In the genomic region with DNA sequence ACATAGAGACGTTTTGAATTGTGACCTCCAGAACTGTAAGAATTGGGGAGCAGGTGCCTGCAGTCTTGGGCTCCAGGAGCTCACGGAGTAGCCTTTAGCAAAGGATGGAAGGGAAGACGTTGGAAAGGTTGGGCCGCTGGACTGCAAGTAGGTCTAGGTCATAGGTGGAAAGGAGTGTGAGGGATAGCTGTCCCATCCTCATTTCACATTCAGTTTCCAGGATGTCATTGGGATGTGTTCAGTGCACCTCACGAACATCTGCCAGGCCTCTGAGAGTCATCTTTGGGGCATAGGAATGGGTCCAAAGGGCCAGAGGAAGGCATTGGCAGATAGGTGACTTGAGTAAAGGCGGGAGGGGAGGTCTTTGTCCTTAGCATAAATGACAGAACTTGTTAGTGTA, we compare ENCODE assay signal across 23 mouse cellular contexts. TPM values are rescaled to one million over a fixed set of nuclear protein-coding genes. Genes with fewer than 3 reads are reported as not detected.
DNase-seq lines count a peak whose midpoint lies in the region; ATAC-seq and TF ChIP-seq lines count a peak whose summit lies in the region.
"Had no signal": no experiment of that assay in that cellular context is flagged by ENCODE, and none has a peak within 500 bp of the region (broad histone marks: within the 10 kb centered on the region; RNA-seq: fewer than 3 reads in every experiment).

No protein-coding gene starts in this region.

- H3K27ac ChIP-seq in heart, embryonic 10.5 days = no peak overlapping the region
- H3K27ac ChIP-seq in liver, postnatal 0 days (ENCODE audit: low read depth) = peak overlapping the region; percentile 82
- no peak overlapping the region for H3K27ac ChIP-seq in liver, embryonic 11.5 days (ENCODE audit: low read depth, low read length)
- peak overlapping the region; percentile 87 for H3K27ac ChIP-seq in brown adipose tissue, adult 24 weeks (replicated peaks; ENCODE audit: low read depth, low read length)
- peak overlapping the region; percentile 73; the same call in 1 of the 2 replicates for H3K27ac ChIP-seq in stomach, embryonic 15.5 days
- H3K27ac ChIP-seq: forebrain, embryonic 15.5 days; hindbrain, embryonic 13.5 days; liver, embryonic 14.5 days; midbrain, embryonic 15.5 days had no signal

- no peak overlapping the region for H3K4me2 ChIP-seq in liver, postnatal 0 days (ENCODE audit: low read depth, low read length)
- no peak overlapping the region for H3K4me2 ChIP-seq in liver, embryonic 11.5 days
- no peak overlapping the region for H3K4me2 ChIP-seq in stomach, embryonic 15.5 days
- H3K4me2 ChIP-seq: forebrain, embryonic 15.5 days; heart, embryonic 11.5 days; hindbrain, embryonic 13.5 days; midbrain, embryonic 15.5 days had no signal

- WGBS in heart, embryonic 10.5 days = 84% methylated on average over 6 of the region's 6 CpGs
- WGBS in liver, postnatal 0 days (ENCODE audit: insufficient replicate concordance) = 78% methylated on average over 6 of the region's 6 CpGs
- 85% methylated on average over 6 of the region's 6 CpGs for WGBS in liver, embryonic 11.5 days
- 79% methylated on average over 6 of the region's 6 CpGs for WGBS in stomach, embryonic 15.5 days

- no peaks in the 10 kb centered on the region for H3K9me3 ChIP-seq in heart, embryonic 10.5 days
- no peaks in the 10 kb centered on the region for H3K9me3 ChIP-seq in liver, postnatal 0 days (ENCODE audit: low read length)
- no peaks in the 10 kb centered on the region for H3K9me3 ChIP-seq in liver, embryonic 11.5 days (ENCODE audit: control insufficient read depth, low read length)
- H3K9me3 ChIP-seq in stomach, embryonic 15.5 days = no peaks in the 10 kb centered on the region
- H3K9me3 ChIP-seq: forebrain, embryonic 15.5 days; hindbrain, embryonic 13.5 days; midbrain, embryonic 15.5 days had no signal

- no peak for TF ChIP-seq CTCF in liver, postnatal 0 days (IDR thresholded peaks at IDR 0.05; ENCODE audit: low read depth)

- DNase-seq in heart, adult 11 months = peak; percentile 72
- DNase-seq in heart, embryonic 10.5 days (ENCODE audit: low spot score) = no peak
- DNase-seq in liver, postnatal 0 days = no peak
- no peak for DNase-seq in liver, embryonic 11.5 days (ENCODE audit: low spot score)
- DNase-seq in adrenal gland, adult 8-10 months = no peak
- DNase-seq: cerebellum, postnatal 10 days; embryo, embryonic 11 days; kidney, adult 18-20 months; kidney, postnatal 36 days; left cerebral cortex, postnatal 4 days; right cerebral cortex, postnatal 25 days; thymus, postnatal 25 days had no signal

- H3K4me3 ChIP-seq in heart, embryonic 10.5 days = no peak overlapping the region
- H3K4me3 ChIP-seq in liver, postnatal 0 days (ENCODE audit: low read depth, low read length) = no peak overlapping the region
- H3K4me3 ChIP-seq in liver, embryonic 11.5 days (ENCODE audit: low read depth, low read length) = no peak overlapping the region
- H3K4me3 ChIP-seq in brown adipose tissue, adult 24 weeks (ENCODE audit: insufficient read depth, low read depth, low read length) = no peak overlapping the region
- no peak overlapping the region for H3K4me3 ChIP-seq in stomach, embryonic 15.5 days (replicated peaks)
- H3K4me3 ChIP-seq: forebrain, embryonic 15.5 days; hindbrain, embryonic 13.5 days; midbrain, embryonic 15.5 days had no signal

- H3K9ac ChIP-seq in liver, postnatal 0 days (replicated peaks) = no peak overlapping the region
- H3K9ac ChIP-seq in liver, embryonic 11.5 days (ENCODE audit: low read depth, low read length) = no peak overlapping the region
- no peak overlapping the region for H3K9ac ChIP-seq in stomach, embryonic 15.5 days
- H3K9ac ChIP-seq: forebrain, embryonic 15.5 days; hindbrain, embryonic 13.5 days; liver, embryonic 14.5 days; midbrain, embryonic 15.5 days had no signal

- ATAC-seq in liver, postnatal 0 days = no peak
- no peak for ATAC-seq in liver, embryonic 11.5 days (replicated peaks; ENCODE audit: low FRiP score)
- ATAC-seq in stomach, embryonic 15.5 days (ENCODE audit: insufficient read depth, low FRiP score, low read depth) = no peak
- ATAC-seq in cerebellum, adult (ENCODE audit: insufficient number of reproducible peaks, low FRiP score, low TSS enrichment) = no peak
- ATAC-seq: forebrain, embryonic 15.5 days; midbrain, embryonic 15.5 days had no signal

- H3K36me3 ChIP-seq in heart, embryonic 10.5 days = no peaks in the 10 kb centered on the region
- no peaks in the 10 kb centered on the region for H3K36me3 ChIP-seq in liver, postnatal 0 days (replicated peaks; ENCODE audit: insufficient read depth, low read length)
- no peaks in the 10 kb centered on the region for H3K36me3 ChIP-seq in liver, embryonic 11.5 days (ENCODE audit: control insufficient read depth, insufficient read depth, low read length)
- no peaks in the 10 kb centered on the region for H3K36me3 ChIP-seq in stomach, embryonic 15.5 days
- H3K36me3 ChIP-seq: forebrain, embryonic 15.5 days; hindbrain, embryonic 13.5 days; midbrain, embryonic 15.5 days had no signal

- H3K27me3 ChIP-seq in heart, embryonic 10.5 days (ENCODE audit: insufficient read depth, poor library complexity, severe bottlenecking) = no peaks in the 10 kb centered on the region
- H3K27me3 ChIP-seq in liver, postnatal 0 days (ENCODE audit: insufficient read depth, low read length) = no peaks in the 10 kb centered on the region
- H3K27me3 ChIP-seq in liver, embryonic 11.5 days (replicated peaks; ENCODE audit: control insufficient read depth, insufficient read depth, low read length) = no peaks in the 10 kb centered on the region
- H3K27me3 ChIP-seq in stomach, embryonic 15.5 days (replicated peaks) = no peaks in the 10 kb centered on the region
- H3K27me3 ChIP-seq: forebrain, embryonic 15.5 days; hindbrain, embryonic 13.5 days; midbrain, embryonic 15.5 days had no signal

- TF ChIP-seq EP300 in liver, postnatal 0 days (IDR thresholded peaks at IDR 0.05; ENCODE audit: low read depth) = no peak

- 0 out of 2 replicates have a peak, but pooled peaks cover 8% of the 10 kb centered on the region for H3K4me1 ChIP-seq in heart, embryonic 10.5 days
- peaks cover 44% of the 10 kb centered on the region for H3K4me1 ChIP-seq in liver, postnatal 0 days (ENCODE audit: insufficient read depth)
- no peaks in the 10 kb centered on the region; the same call in 1 of the 2 replicates for H3K4me1 ChIP-seq in liver, embryonic 11.5 days (replicated peaks; ENCODE audit: control insufficient read depth, insufficient read depth, low read length)
- peaks cover 30% of the 10 kb centered on the region for H3K4me1 ChIP-seq in brown adipose tissue, adult 24 weeks (ENCODE audit: control insufficient read depth, insufficient read depth, insufficient read length, low read length)
- H3K4me1 ChIP-seq in stomach, embryonic 15.5 days = peaks cover 15% of the 10 kb centered on the region; the same call in 1 of the 2 replicates
- H3K4me1 ChIP-seq: midbrain, embryonic 15.5 days had no signal

RNA-seq across cellular contexts. Expression of a gene that starts 19.7 kb away (rescaled TPM):
- polyA plus RNA-seq in heart, embryonic 10.5 days (2016; fragmentation: Nextera tagmentation; extraction: Ambion mirVana) = 0.32 and 0.36 TPM in 2 replicates
- polyA plus RNA-seq in liver, postnatal 0 days (2015; fragmentation: Nextera tagmentation; extraction: Ambion mirVana) = not detected in 2 replicates
- polyA plus RNA-seq in liver, embryonic 11.5 days (2014; fragmentation: Nextera tagmentation; extraction: Ambion mirVana) = 0.38 TPM in 1 of 2 replicates, not detected in the other
- not detected in 2 replicates for polyA plus RNA-seq in brown adipose tissue, adult 24 weeks (2012; ENCODE audit: insufficient read depth, insufficient read length, missing spikeins)
- 0.36 and 0.42 TPM in 2 replicates for polyA plus RNA-seq in stomach, embryonic 15.5 days (2015; fragmentation: Nextera tagmentation; extraction: Ambion mirVana)
- total RNA-seq in adrenal gland, adult 8-10 months (2022) = not detected
- total RNA-seq: gastrocnemius, adult 8-10 months; layer of hippocampus, postnatal 14 days; left cerebral cortex, postnatal 4 days had no signal
- polyA plus RNA-seq: heart, embryonic 11.5 days; liver, embryonic 14.5 days; neural tube, embryonic 11.5 days had no signal

RNA-seq across cellular contexts. Expression of a gene that starts 33.9 kb away (rescaled TPM):
- polyA plus RNA-seq in heart, embryonic 10.5 days (2016; fragmentation: Nextera tagmentation; extraction: Ambion mirVana) = 3.3 and 4.7 TPM in 2 replicates
- 5.2 and 5.5 TPM in 2 replicates for polyA plus RNA-seq in liver, postnatal 0 days (2015; fragmentation: Nextera tagmentation; extraction: Ambion mirVana)
- polyA plus RNA-seq in liver, embryonic 11.5 days (2014; fragmentation: Nextera tagmentation; extraction: Ambion mirVana) = 2.3 and 2.5 TPM in 2 replicates
- 1,111 and 1,189 TPM in 2 replicates for polyA plus RNA-seq in brown adipose tissue, adult 24 weeks (2012; ENCODE audit: insufficient read depth, insufficient read length, missing spikeins)
- polyA plus RNA-seq in stomach, embryonic 15.5 days (2015; fragmentation: Nextera tagmentation; extraction: Ambion mirVana) = 8.3 and 8.4 TPM in 2 replicates
- total RNA-seq in adrenal gland, adult 8-10 months (2022) = 100 to 1,000 TPM; 157 to 290 (median 256) TPM

RNA-seq across cellular contexts. Expression of a gene that starts 45.0 kb away (rescaled TPM):
- polyA plus RNA-seq in heart, embryonic 10.5 days (2016; fragmentation: Nextera tagmentation; extraction: Ambion mirVana) = 1.3 and 1.6 TPM in 2 replicates
- polyA plus RNA-seq in liver, postnatal 0 days (2015; fragmentation: Nextera tagmentation; extraction: Ambion mirVana) = 24.3 and 27.3 TPM in 2 replicates
- polyA plus RNA-seq in liver, embryonic 11.5 days (2014; fragmentation: Nextera tagmentation; extraction: Ambion mirVana) = 2.3 and 3.6 TPM in 2 replicates
- 4.3 and 8.3 TPM in 2 replicates for polyA plus RNA-seq in brown adipose tissue, adult 24 weeks (2012; ENCODE audit: insufficient read depth, insufficient read length, missing spikeins)
- 32.4 and 54.7 TPM in 2 replicates for polyA plus RNA-seq in stomach, embryonic 15.5 days (2015; fragmentation: Nextera tagmentation; extraction: Ambion mirVana)
- 10 to 100 TPM in 3 of 4 experiments, 1 to 10 TPM in 1; 8.5 to 24.4 (median 17.2) TPM for total RNA-seq in adrenal gland, adult 8-10 months (2022)

Comparison
In these comparisons a context has a peak if more than half of its experiments do, and no peak if none do; other contexts are left out.
1. H3K27ac ChIP-seq: peak in liver, postnatal 0 days (single experiment), brown adipose tissue, adult 24 weeks (single experiment) and stomach, embryonic 15.5 days (single experiment); none in heart, embryonic 10.5 days (single experiment) and liver, embryonic 11.5 days (single experiment).
2. RNA of a gene that starts 33.9 kb away (polyA plus RNA-seq): 1,111 to 1,189 TPM in brown adipose tissue, adult 24 weeks; 8.3 to 8.4 TPM in stomach, embryonic 15.5 days, 5.2 to 5.5 TPM in liver, postnatal 0 days, 3.3 to 4.7 TPM in heart, embryonic 10.5 days and 2.3 to 2.5 TPM in liver, embryonic 11.5 days; every median in the first group is over 100 times any median in the second.